Mouse (Mus musculus): ENCODE measurements at regions not wholly inside any gene's neighbourhood (a gene's known extent, or its start where the extent isn't known, plus 50 kb on each side); places are given as distances from the start of the nearest gene placed in this dataset.

- H3K36me3 ChIP-seq (ENCODE audit: control insufficient read depth, insufficient read depth, low read length), result no peaks in the 10 kb centered on the region
- no peaks in the 10 kb centered on the region for H3K9me3 ChIP-seq (ENCODE audit: control insufficient read depth, low read depth, low read length)
- ATAC-seq (ENCODE audit: insufficient number of reproducible peaks, insufficient read depth, low FRiP score, low read depth), result no peak
- no peak overlapping the region for H3K9ac ChIP-seq (replicated peaks; ENCODE audit: low read depth, low read length)
- 60% methylated on average over 9 of the region's 9 CpGs for WGBS
- H3K27ac ChIP-seq (ENCODE audit: low read length), result no peak overlapping the region
- H3K27me3 ChIP-seq (ENCODE audit: control insufficient read depth, insufficient read depth, low read length), result no peaks in the 10 kb centered on the region
- H3K4me1 ChIP-seq (ENCODE audit: control insufficient read depth, insufficient read depth, low read length), result no peaks in the 10 kb centered on the region
- no peak overlapping the region for H3K4me3 ChIP-seq (ENCODE audit: low read depth, low read length)
- H3K4me2 ChIP-seq (replicated peaks; ENCODE audit: low read depth, low read length), result no peak overlapping the region
Observed at GRCm38 (mm10) chr15:88400787-88401186, 199.3 kb upstream of the Zdhhc25 start.

GRCm38 (mm10) chr15:88408461-88409379 is 191.4 kb upstream of the Zdhhc25 start:
- no peak overlapping the region for H3K4me3 ChIP-seq (ENCODE audit: low read depth, low read length)
- H3K4me2 ChIP-seq (replicated peaks; ENCODE audit: low read depth, low read length), result no peak overlapping the region
- H3K27me3 ChIP-seq (ENCODE audit: control insufficient read depth, insufficient read depth, low read length), result no peaks in the 10 kb centered on the region
- no peak overlapping the region for H3K9ac ChIP-seq (replicated peaks; ENCODE audit: low read depth, low read length)
- H3K27ac ChIP-seq (ENCODE audit: low read length), result no peak overlapping the region
- H3K4me1 ChIP-seq (ENCODE audit: control insufficient read depth, insufficient read depth, low read length), result no peaks in the 10 kb centered on the region
- H3K36me3 ChIP-seq (ENCODE audit: control insufficient read depth, insufficient read depth, low read length), result no peaks in the 10 kb centered on the region
- H3K9me3 ChIP-seq (ENCODE audit: control insufficient read depth, low read depth, low read length), result no peaks in the 10 kb centered on the region
- WGBS, result 78% methylated on average over 20 of the region's 20 CpGs
- no peak for ATAC-seq (ENCODE audit: insufficient number of reproducible peaks, insufficient read depth, low FRiP score, low read depth)

- ATAC-seq (ENCODE audit: insufficient number of reproducible peaks, insufficient read depth, low FRiP score, low read depth), result no peak
- no peaks in the 10 kb centered on the region for H3K4me1 ChIP-seq (ENCODE audit: control insufficient read depth, insufficient read depth, low read length)
- H3K27ac ChIP-seq (ENCODE audit: low read length), result no peak overlapping the region
- no peaks in the 10 kb centered on the region for H3K27me3 ChIP-seq (ENCODE audit: control insufficient read depth, insufficient read depth, low read length)
- H3K9ac ChIP-seq (replicated peaks; ENCODE audit: low read depth, low read length), result no peak overlapping the region
- H3K36me3 ChIP-seq (ENCODE audit: control insufficient read depth, insufficient read depth, low read length), result no peaks in the 10 kb centered on the region
- no peaks in the 10 kb centered on the region for H3K9me3 ChIP-seq (ENCODE audit: control insufficient read depth, low read depth, low read length)
- WGBS, result 70% methylated on average over 4 of the region's 4 CpGs
- no peak overlapping the region for H3K4me3 ChIP-seq (ENCODE audit: low read depth, low read length)
- H3K4me2 ChIP-seq (replicated peaks; ENCODE audit: low read depth, low read length), result no peak overlapping the region
Observed at GRCm38 (mm10) chr15:88414206-88414605, 185.9 kb upstream of the Zdhhc25 start.

- no peaks in the 10 kb centered on the region for H3K4me1 ChIP-seq (ENCODE audit: control insufficient read depth, insufficient read depth, low read length)
- H3K27me3 ChIP-seq (ENCODE audit: control insufficient read depth, insufficient read depth, low read length), result no peaks in the 10 kb centered on the region
- ATAC-seq (ENCODE audit: insufficient number of reproducible peaks, insufficient read depth, low FRiP score, low read depth), result no peak
- H3K36me3 ChIP-seq (ENCODE audit: control insufficient read depth, insufficient read depth, low read length), result no peaks in the 10 kb centered on the region
- no peak overlapping the region for H3K9ac ChIP-seq (replicated peaks; ENCODE audit: low read depth, low read length)
- H3K4me3 ChIP-seq (ENCODE audit: low read depth, low read length), result no peak overlapping the region
- no peaks in the 10 kb centered on the region for H3K9me3 ChIP-seq (ENCODE audit: control insufficient read depth, low read depth, low read length)
- 68% methylated on average over 8 of the region's 8 CpGs for WGBS
- H3K27ac ChIP-seq (ENCODE audit: low read length), result no peak overlapping the region
- no peak overlapping the region for H3K4me2 ChIP-seq (replicated peaks; ENCODE audit: low read depth, low read length)
Observed at GRCm38 (mm10) chr15:88418881-88419280, 181.2 kb upstream of the Zdhhc25 start.

GRCm38 (mm10) chr15:88428441-88428840 is 171.7 kb upstream of the Zdhhc25 start:
- Histone ChIP-seq H3K4me2 (replicated peaks; ENCODE audit: low read depth, low read length) (no peak overlapping the region), H3K4me3 (ENCODE audit: low read depth, low read length) (no peak overlapping the region), H3K36me3 (ENCODE audit: control insufficient read depth, insufficient read depth, low read length) (no peaks in the 10 kb centered on the region), H3K27ac (ENCODE audit: low read length) (no peak overlapping the region), H3K9ac (replicated peaks; ENCODE audit: low read depth, low read length) (no peak overlapping the region), H3K27me3 (ENCODE audit: control insufficient read depth, insufficient read depth, low read length) (no peaks in the 10 kb centered on the region), H3K9me3 (ENCODE audit: control insufficient read depth, low read depth, low read length) (no peaks in the 10 kb centered on the region), H3K4me1 (ENCODE audit: control insufficient read depth, insufficient read depth, low read length) (no peaks in the 10 kb centered on the region)
- 68% methylated on average over 7 of the region's 7 CpGs for WGBS
- ATAC-seq (ENCODE audit: insufficient number of reproducible peaks, insufficient read depth, low FRiP score, low read depth), result no peak

- ATAC-seq (ENCODE audit: insufficient number of reproducible peaks, insufficient read depth, low FRiP score, low read depth), result no peak
- H3K27ac ChIP-seq (ENCODE audit: low read length), result no peak overlapping the region
Observed at GRCm38 (mm10) chr15:88430941-88431340, 169.2 kb upstream of the Zdhhc25 start.

GRCm38 (mm10) chr15:88448272-88448671 is 151.8 kb upstream of the Zdhhc25 start:
- Histone ChIP-seq H3K27ac (ENCODE audit: low read length) (no peak overlapping the region), H3K9ac (replicated peaks; ENCODE audit: low read depth, low read length) (no peak overlapping the region), H3K27me3 (ENCODE audit: control insufficient read depth, insufficient read depth, low read length) (no peaks in the 10 kb centered on the region), H3K9me3 (ENCODE audit: control insufficient read depth, low read depth, low read length) (no peaks in the 10 kb centered on the region), H3K4me2 (replicated peaks; ENCODE audit: low read depth, low read length) (no peak overlapping the region), H3K4me1 (ENCODE audit: control insufficient read depth, insufficient read depth, low read length) (no peaks in the 10 kb centered on the region), H3K36me3 (ENCODE audit: control insufficient read depth, insufficient read depth, low read length) (no peaks in the 10 kb centered on the region), H3K4me3 (ENCODE audit: low read depth, low read length) (no peak overlapping the region)
- 72% methylated on average over 4 of the region's 4 CpGs for WGBS
- ATAC-seq (ENCODE audit: insufficient number of reproducible peaks, insufficient read depth, low FRiP score, low read depth), result no peak

More at GRCm38 (mm10) chr15:88430941-88431340, 169.2 kb upstream of the Zdhhc25 start:
- Histone ChIP-seq H3K4me3 (ENCODE audit: low read depth, low read length) (no peak overlapping the region), H3K4me1 (ENCODE audit: control insufficient read depth, insufficient read depth, low read length) (no peaks in the 10 kb centered on the region), H3K27me3 (ENCODE audit: control insufficient read depth, insufficient read depth, low read length) (no peaks in the 10 kb centered on the region), H3K9ac (replicated peaks; ENCODE audit: low read depth, low read length) (no peak overlapping the region), H3K4me2 (replicated peaks; ENCODE audit: low read depth, low read length) (no peak overlapping the region), H3K9me3 (ENCODE audit: control insufficient read depth, low read depth, low read length) (no peaks in the 10 kb centered on the region), H3K36me3 (ENCODE audit: control insufficient read depth, insufficient read depth, low read length) (no peaks in the 10 kb centered on the region)
- WGBS, result 88% methylated on average over 7 of the region's 7 CpGs

GRCm38 (mm10) chr15:88451241-88451640 is 148.9 kb upstream of the Zdhhc25 start:
- Histone ChIP-seq H3K4me2 (replicated peaks; ENCODE audit: low read depth, low read length) (no peak overlapping the region), H3K4me1 (ENCODE audit: control insufficient read depth, insufficient read depth, low read length) (no peaks in the 10 kb centered on the region), H3K4me3 (ENCODE audit: low read depth, low read length) (no peak overlapping the region), H3K27ac (ENCODE audit: low read length) (no peak overlapping the region), H3K27me3 (ENCODE audit: control insufficient read depth, insufficient read depth, low read length) (no peaks in the 10 kb centered on the region), H3K9me3 (ENCODE audit: control insufficient read depth, low read depth, low read length) (no peaks in the 10 kb centered on the region), H3K9ac (replicated peaks; ENCODE audit: low read depth, low read length) (no peak overlapping the region), H3K36me3 (ENCODE audit: control insufficient read depth, insufficient read depth, low read length) (no peaks in the 10 kb centered on the region)
- WGBS, result 89% methylated on average over 6 of the region's 6 CpGs
- no peak for ATAC-seq (ENCODE audit: insufficient number of reproducible peaks, insufficient read depth, low FRiP score, low read depth)

- no peak overlapping the region for H3K4me2 ChIP-seq (replicated peaks; ENCODE audit: low read depth, low read length)
- no peaks in the 10 kb centered on the region for H3K4me1 ChIP-seq (ENCODE audit: control insufficient read depth, insufficient read depth, low read length)
- WGBS, result 76% methylated on average over 12 of the region's 12 CpGs
- H3K4me3 ChIP-seq (ENCODE audit: low read depth, low read length), result no peak overlapping the region
- H3K27me3 ChIP-seq (ENCODE audit: control insufficient read depth, insufficient read depth, low read length), result no peaks in the 10 kb centered on the region
- H3K9ac ChIP-seq (replicated peaks; ENCODE audit: low read depth, low read length), result no peak overlapping the region
- H3K9me3 ChIP-seq (ENCODE audit: control insufficient read depth, low read depth, low read length), result no peaks in the 10 kb centered on the region
- H3K27ac ChIP-seq (ENCODE audit: low read length), result no peak overlapping the region
- ATAC-seq (ENCODE audit: insufficient number of reproducible peaks, insufficient read depth, low FRiP score, low read depth), result no peak
- H3K36me3 ChIP-seq (ENCODE audit: control insufficient read depth, insufficient read depth, low read length), result no peaks in the 10 kb centered on the region
Observed at GRCm38 (mm10) chr15:88468107-88468506, 132.0 kb upstream of the Zdhhc25 start.
